Mouse (Mus musculus) heart, embryonic 10.5 days (tissue): ENCODE measurements around the gene Tex22. TPM values are rescaled to one million over a fixed set of nuclear protein-coding genes. Genes with fewer than 3 reads are reported as not detected.
A peak's percentile ranks its signal among the peaks of the same experiment; 100 is the strongest.

ENCODE experiments used
- DNase-seq: peaks from one replicate; pipeline ENCODE4 v3.0.0-alpha.2; 2017; ENCODE audit warnings: low spot score
- H3K27ac ChIP-seq: fragments of 300-500 bp; sonication (generic); 2 replicates; pipeline ENCODE4 v1.5.1; 2016; ENCODE audit warnings: mild to moderate bottlenecking
- H3K27me3 ChIP-seq: fragments of 300-500 bp; sonication (generic); 2 replicates; pipeline ENCODE4 v1.6.1; 2016; ENCODE audit warnings: mild to moderate bottlenecking; ENCODE audit not compliant: poor library complexity, insufficient read depth, severe bottlenecking
- H3K36me3 ChIP-seq: fragments of 300-500 bp; sonication (generic); 2 replicates; pipeline ENCODE4 v1.6.1; 2016; ENCODE audit warnings: mild to moderate bottlenecking, moderate library complexity
- H3K4me1 ChIP-seq: fragments of 300-500 bp; sonication (generic); 2 replicates; pipeline ENCODE4 v1.6.1; 2016; ENCODE audit warnings: mild to moderate bottlenecking
- H3K4me3 ChIP-seq: fragments of 300-500 bp; sonication (generic); 2 replicates; pipeline ENCODE4 v1.5.1; 2016; ENCODE audit warnings: mild to moderate bottlenecking, moderate library complexity
- H3K9me3 ChIP-seq: fragments of 300-500 bp; sonication (generic); 2 replicates; pipeline ENCODE4 v1.6.1; 2016; ENCODE audit warnings: mild to moderate bottlenecking, moderate library complexity
- WGBS: fragments of 180-500 bp; shearing (Covaris S2); methylation state at CpG from one replicate; pipeline ENCODE4 v1.1.7; 2016; 5-methylcytosine and 5-hydroxymethylcytosine counted together
- polyA plus RNA-seq: library from polyadenylated mRNA; unstranded; fragments of >200 nt; fragmentation: Nextera tagmentation; extraction: Ambion mirVana; gene quantifications from 2 replicates; pipeline ENCODE4 v1.2.1, GENCODE M21; 2016

Tex22 gene
- polyA plus RNA-seq, 1 experiment from 2014 or later, result not detected

- Histone ChIP-seq H3K27me3 (no peaks in the 10 kb centered on the region), H3K36me3 (peaks cover 67% of the 10 kb centered on the region), H3K9me3 (no peaks in the 10 kb centered on the region), H3K4me1 (0 out of 2 replicates have a peak, but pooled peaks cover 2% of the 10 kb centered on the region), H3K4me3 (no peak overlapping the region), H3K27ac (no peak overlapping the region)
- no peak for DNase-seq
- WGBS, result 94% methylated on average over 7 of the region's 7 CpGs
Measured at GRCm38 (mm10) chr12:113063700-113064099, 10.6 kb upstream of the Tex22 start.

GRCm38 (mm10) chr12:113068002-113068401, 6.3 kb upstream of the Tex22 start:
- peaks cover 57% of the 10 kb centered on the region for H3K36me3 ChIP-seq
- no peak for DNase-seq
- no peaks in the 10 kb centered on the region for H3K27me3 ChIP-seq
- H3K4me3 ChIP-seq, result no peak overlapping the region
- 0 out of 2 replicates have a peak, but pooled peaks cover 2% of the 10 kb centered on the region for H3K4me1 ChIP-seq
- H3K27ac ChIP-seq, result no peak overlapping the region
- H3K9me3 ChIP-seq, result no peaks in the 10 kb centered on the region
- 90% methylated on average over 7 of the region's 7 CpGs for WGBS

- 90% methylated on average over 6 of the region's 6 CpGs for WGBS
Measured at GRCm38 (mm10) chr12:113069389-113069788, 4.9 kb upstream of the Tex22 start.

GRCm38 (mm10) chr12:113071321-113071720, 3.0 kb upstream of the Tex22 start:
- Histone ChIP-seq H3K27me3 (no peaks in the 10 kb centered on the region), H3K36me3 (peaks cover 37% of the 10 kb centered on the region), H3K4me3 (no peak overlapping the region), H3K27ac (no peak overlapping the region), H3K9me3 (no peaks in the 10 kb centered on the region), H3K4me1 (peaks cover 21% of the 10 kb centered on the region)
- WGBS, result 86% methylated on average over 6 of the region's 6 CpGs
- DNase-seq, result no peak

More at GRCm38 (mm10) chr12:113069389-113069788, 4.9 kb upstream of the Tex22 start:
- no peak for DNase-seq
- H3K4me1 ChIP-seq, result peaks cover 11% of the 10 kb centered on the region
- no peak overlapping the region for H3K4me3 ChIP-seq
- H3K27me3 ChIP-seq, result no peaks in the 10 kb centered on the region
- peaks cover 49% of the 10 kb centered on the region for H3K36me3 ChIP-seq
- no peak overlapping the region for H3K27ac ChIP-seq
- H3K9me3 ChIP-seq, result no peaks in the 10 kb centered on the region

- Histone ChIP-seq H3K27me3 (no peaks in the 10 kb centered on the region), H3K9me3 (no peaks in the 10 kb centered on the region), H3K27ac (no peak overlapping the region), H3K4me1 (peaks cover 21% of the 10 kb centered on the region), H3K36me3 (peaks cover 37% of the 10 kb centered on the region), H3K4me3 (no peak overlapping the region)
- no peak for DNase-seq
- WGBS, result 80% methylated on average over 6 of the region's 6 CpGs
Measured at GRCm38 (mm10) chr12:113071827-113072226, 2.5 kb upstream of the Tex22 start.

- peaks cover 32% of the 10 kb centered on the region for H3K36me3 ChIP-seq
- no peaks in the 10 kb centered on the region for H3K9me3 ChIP-seq
- H3K4me3 ChIP-seq, result peak overlapping the region; percentile 67
- 8% methylated on average over 15 of the region's 15 CpGs for WGBS
- H3K4me1 ChIP-seq, result peaks cover 21% of the 10 kb centered on the region
- H3K27me3 ChIP-seq, result no peaks in the 10 kb centered on the region
- DNase-seq, result no peak
- H3K27ac ChIP-seq, result peak overlapping the region; percentile 92
Measured at GRCm38 (mm10) chr12:113073420-113074328, 628 bp upstream of the Tex22 start.

- Histone ChIP-seq H3K9me3 (no peaks in the 10 kb centered on the region), H3K4me3 (peak overlapping the region; percentile 67), H3K27me3 (no peaks in the 10 kb centered on the region), H3K36me3 (peaks cover 19% of the 10 kb centered on the region), H3K4me1 (peaks cover 21% of the 10 kb centered on the region), H3K27ac (peak overlapping the region; percentile 92)
- DNase-seq, result peak; percentile 95
- 6% methylated on average over 10 of the region's 10 CpGs for WGBS
Measured at GRCm38 (mm10) chr12:113075063-113075454, 757 bp downstream of the Tex22 start.

- Histone ChIP-seq H3K27me3 (no peaks in the 10 kb centered on the region), H3K4me1 (peaks cover 21% of the 10 kb centered on the region), H3K4me3 (peak overlapping the region; percentile 67), H3K27ac (peak overlapping the region; percentile 92), H3K9me3 (no peaks in the 10 kb centered on the region), H3K36me3 (peaks cover 15% of the 10 kb centered on the region)
- 55% methylated on average over 6 of the region's 6 CpGs for WGBS
- DNase-seq, result no peak
Measured at GRCm38 (mm10) chr12:113075486-113075885, 1.2 kb downstream of the Tex22 start.

- no peaks in the 10 kb centered on the region for H3K9me3 ChIP-seq
- peaks cover 23% of the 10 kb centered on the region for H3K27me3 ChIP-seq
- H3K27ac ChIP-seq, result no peak overlapping the region
- no peaks in the 10 kb centered on the region for H3K36me3 ChIP-seq
- no peaks in the 10 kb centered on the region for H3K4me1 ChIP-seq
- H3K4me3 ChIP-seq, result no peak overlapping the region
- WGBS, result 58% methylated on average over 3 of the region's 3 CpGs
- no peak for DNase-seq
Measured at GRCm38 (mm10) chr12:113087276-113087675, 13.0 kb downstream of the Tex22 start.

GRCm38 (mm10) chr12:113088026-113088425, 13.7 kb downstream of the Tex22 start:
- DNase-seq, result no peak
- Histone ChIP-seq H3K4me1 (no peaks in the 10 kb centered on the region), H3K27ac (no peak overlapping the region), H3K36me3 (no peaks in the 10 kb centered on the region), H3K4me3 (no peak overlapping the region), H3K27me3 (peaks cover 23% of the 10 kb centered on the region), H3K9me3 (no peaks in the 10 kb centered on the region)
- WGBS, result 38% methylated on average over 4 of the region's 4 CpGs

- no peak for DNase-seq
- Histone ChIP-seq H3K27ac (no peak overlapping the region), H3K27me3 (peaks cover 23% of the 10 kb centered on the region), H3K4me3 (no peak overlapping the region), H3K9me3 (no peaks in the 10 kb centered on the region), H3K4me1 (no peaks in the 10 kb centered on the region), H3K36me3 (no peaks in the 10 kb centered on the region)
- 81% methylated on average over 6 of the region's 6 CpGs for WGBS
Measured at GRCm38 (mm10) chr12:113089107-113089506, 14.8 kb downstream of the Tex22 start.

- H3K4me3 ChIP-seq, result no peak overlapping the region
- H3K9me3 ChIP-seq, result no peaks in the 10 kb centered on the region
- H3K27me3 ChIP-seq, result peaks cover 23% of the 10 kb centered on the region
- no peaks in the 10 kb centered on the region for H3K36me3 ChIP-seq
- no peak overlapping the region for H3K27ac ChIP-seq
- H3K4me1 ChIP-seq, result no peaks in the 10 kb centered on the region
- no peak for DNase-seq
- WGBS, result 83% methylated on average over 17 of the region's 17 CpGs
Measured at GRCm38 (mm10) chr12:113090053-113090452, 15.8 kb downstream of the Tex22 start.

GRCm38 (mm10) chr12:113097040-113097439, 22.7 kb downstream of the Tex22 start:
- H3K27ac ChIP-seq, result peak overlapping the region; percentile 98; the same call in 1 of the 2 replicates
- 81% methylated on average over 5 of the region's 5 CpGs for WGBS
- peaks cover 6% of the 10 kb centered on the region; the same call in 1 of the 2 replicates for H3K36me3 ChIP-seq
- H3K4me3 ChIP-seq, result peak overlapping the region; percentile 87; the same call in 1 of the 2 replicates
- H3K9me3 ChIP-seq, result no peaks in the 10 kb centered on the region
- peaks cover 10% of the 10 kb centered on the region; the same call in 1 of the 2 replicates for H3K27me3 ChIP-seq
- no peak for DNase-seq
- H3K4me1 ChIP-seq, result peaks cover 34% of the 10 kb centered on the region
